Mouse (Mus musculus): Measurements from ENCODE around the gene Smdt1.

DNA sequence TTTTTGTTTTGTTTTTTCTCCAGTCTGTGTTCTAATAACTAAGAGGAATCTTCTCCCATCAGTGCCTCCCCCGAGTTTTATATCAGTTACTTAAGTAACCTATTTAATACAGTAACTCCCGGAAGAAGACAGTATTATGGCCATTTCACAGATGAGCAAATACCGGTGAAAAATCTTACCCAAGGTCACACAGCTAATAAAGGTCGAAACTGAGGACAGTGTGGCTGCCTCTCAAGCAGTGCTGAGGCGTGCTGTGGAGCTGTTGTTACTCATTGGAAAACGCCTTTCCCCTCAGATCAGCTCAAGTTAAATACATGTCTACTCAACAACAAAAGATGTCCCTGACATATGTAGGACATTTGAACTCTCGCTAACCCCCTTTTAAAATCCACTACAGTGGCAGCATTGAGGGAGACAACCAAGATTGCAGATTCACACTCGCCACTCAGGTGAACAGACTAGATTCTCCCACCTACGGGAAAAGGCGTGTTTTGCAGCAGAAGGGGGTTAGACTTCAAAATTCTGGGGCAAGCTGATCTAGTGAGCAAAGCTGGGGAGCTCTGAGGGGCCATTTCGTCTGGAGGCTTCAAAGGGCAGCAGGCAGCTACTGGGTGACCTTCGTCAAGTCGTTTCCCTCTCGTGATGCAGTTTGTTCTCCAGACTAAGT, 14.5 kb downstream of the Smdt1 start:
- TF ChIP-seq CTCF (IDR thresholded peaks at IDR 0.05; ENCODE audit: borderline replicate concordance, control insufficient read depth, extremely low read depth, insufficient read depth, low read length, poor library complexity) (no peak), POLR2A (IDR thresholded peaks at IDR 0.05; ENCODE audit: control insufficient read depth, extremely low read depth, insufficient read depth, low read length, poor library complexity) (no peak)

All from thymus, adult 2 months (tissue).